ENCODE assay signal across 25 mouse cellular contexts in the genomic region with DNA sequence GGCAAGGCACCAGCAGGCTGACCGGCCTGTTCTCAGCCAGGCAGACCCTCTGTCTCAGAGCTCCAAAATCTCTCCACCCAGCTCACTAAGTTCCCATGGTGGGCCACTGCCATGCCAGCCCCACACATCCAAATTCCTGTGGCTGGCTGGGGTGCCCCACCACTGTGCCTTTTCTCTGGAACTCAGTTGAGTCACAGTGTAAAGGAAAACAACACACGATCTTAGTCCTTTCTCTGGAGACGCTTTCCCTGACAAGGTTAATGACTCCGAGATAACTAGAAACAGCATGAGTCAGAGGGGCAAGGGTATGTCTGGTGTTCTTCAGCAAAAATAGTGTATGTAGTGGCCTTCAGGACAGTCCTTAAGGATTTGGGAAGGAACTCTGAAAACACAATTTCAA. TPM values are rescaled to one million over a fixed set of nuclear protein-coding genes. Genes with fewer than 3 reads are reported as not detected.
DNase-seq lines count a peak whose midpoint lies in the region; ATAC-seq and TF ChIP-seq lines count a peak whose summit lies in the region.
"Had no signal": no experiment of that assay in that cellular context is flagged by ENCODE, and none has a peak within 500 bp of the region (broad histone marks: within the 10 kb centered on the region; RNA-seq: fewer than 3 reads in every experiment).

No protein-coding gene starts in this region.

- TF ChIP-seq POLR2A in myocyte (IDR thresholded peaks at IDR 0.05; ENCODE audit: insufficient read length, low read depth), result no peak

- no peaks in the 10 kb centered on the region for H3K4me1 ChIP-seq in forebrain, embryonic 15.5 days
- H3K4me1 ChIP-seq in kidney, embryonic 14.5 days (ENCODE audit: control insufficient read depth, insufficient read depth, low read length), result no peaks in the 10 kb centered on the region
- H3K4me1 ChIP-seq: embryonic facial prominence, embryonic 15.5 days; intestine, embryonic 15.5 days had no signal

- no peaks in the 10 kb centered on the region for H3K9me3 ChIP-seq in forebrain, embryonic 15.5 days
- H3K9me3 ChIP-seq in kidney, embryonic 14.5 days (ENCODE audit: control insufficient read depth, low read length), result no peaks in the 10 kb centered on the region
- H3K9me3 ChIP-seq: embryonic facial prominence, embryonic 15.5 days; heart, embryonic 12.5 days; hindbrain, embryonic 10.5 days; intestine, embryonic 15.5 days had no signal

- H3K27me3 ChIP-seq in C2C12 (ENCODE audit: control insufficient read depth, insufficient read depth, insufficient read length) (no peaks in the 10 kb centered on the region), myocyte (ENCODE audit: control insufficient read depth, insufficient read depth, insufficient read length) (no peaks in the 10 kb centered on the region)
- no peaks in the 10 kb centered on the region for H3K27me3 ChIP-seq in forebrain, embryonic 15.5 days
- H3K27me3 ChIP-seq in kidney, embryonic 14.5 days (ENCODE audit: control insufficient read depth, insufficient read depth, low read length), result no peaks in the 10 kb centered on the region
- H3K27me3 ChIP-seq: embryonic facial prominence, embryonic 15.5 days; heart, embryonic 12.5 days; intestine, embryonic 15.5 days had no signal

- 82% methylated on average over 4 of the region's 4 CpGs for WGBS in forebrain, embryonic 15.5 days
- 69% methylated on average over 4 of the region's 4 CpGs for WGBS in kidney, embryonic 14.5 days

- no peak overlapping the region for H3ac ChIP-seq in C2C12 (ENCODE audit: control insufficient read depth, insufficient read length, low read depth)
- no peak overlapping the region for H3ac ChIP-seq in myocyte (ENCODE audit: control insufficient read depth, insufficient read length)

- H3K4me2 ChIP-seq in myocyte (ENCODE audit: low read depth), result peak overlapping the region; percentile 58
- no peak overlapping the region for H3K4me2 ChIP-seq in forebrain, embryonic 15.5 days (replicated peaks)
- no peak overlapping the region for H3K4me2 ChIP-seq in kidney, embryonic 14.5 days (replicated peaks; ENCODE audit: low read depth, low read length)
- H3K4me2 ChIP-seq: embryonic facial prominence, embryonic 15.5 days; heart, embryonic 12.5 days; hindbrain, embryonic 14.5 days; intestine, embryonic 15.5 days had no signal

- no peak for ATAC-seq in forebrain, embryonic 15.5 days (replicated peaks)
- no peak for ATAC-seq in kidney, embryonic 14.5 days (ENCODE audit: low FRiP score, low TSS enrichment)
- ATAC-seq: forebrain, embryonic 16.5 days; intestine, embryonic 15.5 days had no signal

- peak; percentile 13 for DNase-seq in adrenal gland, adult 8-10 months
- DNase-seq in adrenal gland, adult 18-20 months (ENCODE audit: low spot score in 2 of 2), result no peak
- DNase-seq in adrenal gland, postnatal 10 days, result peak; percentile 15
- DNase-seq: B cell, adult 2 months; cerebellum, adult 11 months; cerebellum, adult 8-10 months; cerebellum, postnatal 14 days; embryo, embryonic 11 days; gastrocnemius, postnatal 10 days; heart, adult 2 months; kidney, adult 18-20 months had no signal

- no peak overlapping the region for H3K27ac ChIP-seq in forebrain, embryonic 15.5 days (replicated peaks)
- no peak overlapping the region for H3K27ac ChIP-seq in kidney, embryonic 14.5 days (ENCODE audit: low read depth, low read length)
- H3K27ac ChIP-seq: embryonic facial prominence, embryonic 15.5 days; heart, adult 2 months; hindbrain, embryonic 10.5 days; hindbrain, embryonic 14.5 days; intestine, embryonic 15.5 days had no signal

- no peak for TF ChIP-seq CTCF in C2C12 (IDR thresholded peaks at IDR 0.05; ENCODE audit: control insufficient read depth, insufficient read depth, insufficient read length)

- H3K36me3 ChIP-seq in C2C12 (ENCODE audit: control insufficient read depth, insufficient read depth) (no peaks in the 10 kb centered on the region), myocyte (ENCODE audit: control insufficient read depth, insufficient read depth) (no peaks in the 10 kb centered on the region)
- H3K36me3 ChIP-seq in forebrain, embryonic 15.5 days, result no peaks in the 10 kb centered on the region
- H3K36me3 ChIP-seq in kidney, embryonic 14.5 days (ENCODE audit: control insufficient read depth, insufficient read depth, low read length), result no peaks in the 10 kb centered on the region
- H3K36me3 ChIP-seq: embryonic facial prominence, embryonic 15.5 days; heart, embryonic 12.5 days; hindbrain, embryonic 10.5 days; intestine, embryonic 15.5 days had no signal

- no peaks in the 10 kb centered on the region for H3K79me3 ChIP-seq in C2C12 (ENCODE audit: low read depth)

- H3K4me3 ChIP-seq in C2C12 (ENCODE audit: insufficient read depth, poor library complexity, severe bottlenecking) (no peak overlapping the region), myocyte (no peak overlapping the region)
- no peak overlapping the region for H3K4me3 ChIP-seq in forebrain, embryonic 15.5 days
- H3K4me3 ChIP-seq in kidney, embryonic 14.5 days (ENCODE audit: low read length), result no peak overlapping the region
- H3K4me3 ChIP-seq: embryonic facial prominence, embryonic 15.5 days; erythroblast, embryonic 14.5 days; heart, adult 2 months; heart, embryonic 12.5 days; hindbrain, embryonic 10.5 days; intestine, embryonic 15.5 days had no signal

- H3K79me2 ChIP-seq in C2C12 (ENCODE audit: control insufficient read depth, insufficient read depth) (no peaks in the 10 kb centered on the region), myocyte (ENCODE audit: control insufficient read depth, insufficient read depth) (no peaks in the 10 kb centered on the region)

- no peak overlapping the region for H3K9ac ChIP-seq in forebrain, embryonic 15.5 days (replicated peaks)
- no peak overlapping the region for H3K9ac ChIP-seq in kidney, embryonic 14.5 days (ENCODE audit: low read depth, low read length)
- H3K9ac ChIP-seq: embryonic facial prominence, embryonic 15.5 days; heart, embryonic 12.5 days; hindbrain, embryonic 14.5 days; intestine, embryonic 15.5 days had no signal

TF ChIP-seq in C2C12, 6 proteins besides CTCF, POLR2A, EP300 and RAD21:
- TF ChIP-seq MAX (IDR thresholded peaks at IDR 0.05) (peak; percentile 58), CEBPB (IDR thresholded peaks at IDR 0.05; ENCODE audit: low read depth) (no peak), MYOG (IDR thresholded peaks at IDR 0.05; ENCODE audit: control insufficient read depth, extremely low read depth, insufficient read length) (no peak), FOSL1 (IDR thresholded peaks at IDR 0.05; ENCODE audit: insufficient read depth, low read length, poor library complexity, severe bottlenecking) (peak; percentile 8), USF1 (IDR thresholded peaks at IDR 0.05; ENCODE audit: low read depth) (no peak), MYOD1 (IDR thresholded peaks at IDR 0.05; ENCODE audit: control insufficient read depth, insufficient read length, low read depth) (peak; percentile 5)

TF ChIP-seq in myocyte, 11 proteins besides CTCF, POLR2A, EP300 and RAD21:
- TF ChIP-seq SRF (IDR thresholded peaks at IDR 0.05; ENCODE audit: control insufficient read depth, insufficient read length, low read depth) (no peak), TCF3 (IDR thresholded peaks at IDR 0.05; ENCODE audit: insufficient read length, low read depth) (no peak), MYOD1 (IDR thresholded peaks at IDR 0.05; ENCODE audit: control insufficient read depth in 1 of 3, insufficient read length in 2 of 3, low read depth in 2 of 3) (no peak), USF1 (IDR thresholded peaks at IDR 0.05; ENCODE audit: low read depth) (no peak), TCF12 (IDR thresholded peaks at IDR 0.05; ENCODE audit: insufficient read depth, poor library complexity, severe bottlenecking) (no peak), REST (IDR thresholded peaks at IDR 0.05; ENCODE audit: insufficient read depth, insufficient read length) (no peak), POLR2AphosphoS2 (IDR thresholded peaks at IDR 0.05; ENCODE audit: insufficient read length, low read depth) (no peak), MYOG (IDR thresholded peaks at IDR 0.05; ENCODE audit: control insufficient read depth in 1 of 3, insufficient read depth in 1 of 3, insufficient read length in 2 of 3, low read depth in 2 of 3) (no peak), MAX (IDR thresholded peaks at IDR 0.05; ENCODE audit: low read depth) (no peak), E2F4 (IDR thresholded peaks at IDR 0.05; ENCODE audit: insufficient read depth) (no peak), CEBPB (IDR thresholded peaks at IDR 0.05; ENCODE audit: insufficient read depth, poor library complexity, severe bottlenecking) (no peak)

RNA-seq across cellular contexts. Expression of a gene that starts 23.6 kb away (rescaled TPM):
- total RNA-seq in adrenal gland, adult 8-10 months (2022), result 10 to 100 TPM in 1 of 4 experiments, 1 to 10 TPM in 3; 6.4 to 11.1 (median 7.9) TPM
- total RNA-seq in adrenal gland, adult 18-20 months (2021), result 1 to 10 TPM; 7.8 to 8.2 TPM
- polyA plus RNA-seq in C2C12 (2012; fragmentation: generic; extraction: Trizol) (2.3 TPM), myocyte (2012; fragmentation: generic; extraction: Trizol) (1.7 TPM)
- total RNA-seq in adrenal gland, postnatal 10 days (2021), result 10 to 100 TPM in 1 of 2 experiments, 1 to 10 TPM in 1; 7.0 to 11.0 TPM
- polyA plus RNA-seq in forebrain, embryonic 15.5 days (2015; fragmentation: Nextera tagmentation; extraction: Ambion mirVana), result 8.7 and 9.3 TPM in 2 replicates
- 8.4 and 9.3 TPM in 2 replicates for polyA plus RNA-seq in kidney, embryonic 14.5 days (2014; fragmentation: Nextera tagmentation; extraction: Ambion mirVana)

RNA-seq across cellular contexts. Expression of a gene that starts 25.2 kb away (rescaled TPM):
- under 1 TPM in 3 of 4 experiments, not detected in 1; 0.10 to 0.19 (median 0.15) TPM for total RNA-seq in adrenal gland, adult 8-10 months (2022)
- total RNA-seq in adrenal gland, adult 18-20 months (2021), result not detected
- polyA plus RNA-seq in C2C12 (2012; fragmentation: generic; extraction: Trizol) (0.04 TPM), myocyte (2012; fragmentation: generic; extraction: Trizol) (0.04 TPM)
- not detected for total RNA-seq in adrenal gland, postnatal 10 days (2021)
- 0.11 and 0.18 TPM in 2 replicates for polyA plus RNA-seq in forebrain, embryonic 15.5 days (2015; fragmentation: Nextera tagmentation; extraction: Ambion mirVana)
- polyA plus RNA-seq in kidney, embryonic 14.5 days (2014; fragmentation: Nextera tagmentation; extraction: Ambion mirVana), result 0.11 TPM in 1 of 2 replicates, not detected in the other
- total RNA-seq: common myeloid progenitor, adult 5-6 weeks; gastrocnemius, postnatal 10 days; gastrocnemius, postnatal 4 days; heart, postnatal 25 days had no signal
- polyA plus RNA-seq: erythroblast, embryonic 14.5 days; intestine, embryonic 15.5 days had no signal

RNA-seq across cellular contexts. Expression of a gene that starts 57.7 kb away (rescaled TPM):
- total RNA-seq in adrenal gland, adult 8-10 months (2022), result 100 to 1,000 TPM in 1 of 4 experiments, 10 to 100 TPM in 3; 91.4 to 131 (median 94.3) TPM
- total RNA-seq in adrenal gland, adult 18-20 months (2021), result 10 to 100 TPM; 36.9 to 63.6 TPM
- polyA plus RNA-seq in C2C12 (2012; fragmentation: generic; extraction: Trizol) (2.1 TPM), myocyte (2012; fragmentation: generic; extraction: Trizol) (3.0 TPM)
- 10 to 100 TPM; 54.8 to 75.8 TPM for total RNA-seq in adrenal gland, postnatal 10 days (2021)
- 397 and 434 TPM in 2 replicates for polyA plus RNA-seq in forebrain, embryonic 15.5 days (2015; fragmentation: Nextera tagmentation; extraction: Ambion mirVana)
- polyA plus RNA-seq in kidney, embryonic 14.5 days (2014; fragmentation: Nextera tagmentation; extraction: Ambion mirVana), result 106 and 119 TPM in 2 replicates

Comparison
In these comparisons a context has a peak if more than half of its experiments do, and no peak if none do; other contexts are left out.
1. DNase-seq: peak in adrenal gland, adult 8-10 months (single experiment) and adrenal gland, postnatal 10 days (single experiment); none in adrenal gland, adult 18-20 months (0 of 2).
2. RNA of a gene that starts 57.7 kb away (polyA plus RNA-seq): 397 to 434 TPM in forebrain, embryonic 15.5 days and 106 to 119 TPM in kidney, embryonic 14.5 days; 3.0 TPM in myocyte (single experiment) and 2.1 TPM in C2C12 (single experiment); every median in the first group is over 10 times any median in the second.